Comparison of ENCODE assay signal across 9 mouse cellular contexts in genomic region chr16:45743591-45744144, GRCm38 (mm10). TPM values are rescaled to one million over a fixed set of nuclear protein-coding genes. Genes with fewer than 3 reads are reported as not detected.
DNase-seq lines count a peak whose midpoint lies in the region; ATAC-seq and TF ChIP-seq lines count a peak whose summit lies in the region.
"Had no signal": no experiment of that assay in that cellular context is flagged by ENCODE, and none has a peak within 500 bp of the region (broad histone marks: within the 10 kb centered on the region; RNA-seq: fewer than 3 reads in every experiment).

No protein-coding gene starts in this region.

- H3K27me3 ChIP-seq in limb, embryonic 13.5 days: no peaks in the 10 kb centered on the region
- H3K27me3 ChIP-seq in stomach, postnatal 0 days (ENCODE audit: control insufficient read depth, insufficient read depth, low read length): no peaks in the 10 kb centered on the region

- intact Hi-C loops in gastrocnemius, adult 2 months (cut with DNase I): no loop called here

- H3K27ac ChIP-seq in gastrocnemius, adult 2 months: peak overlapping the region; percentile 95; the same call in 1 of the 2 replicates
- H3K27ac ChIP-seq in limb, embryonic 13.5 days: peak overlapping the region; percentile 34; the same call in 1 of the 2 replicates
- no peak overlapping the region for H3K27ac ChIP-seq in stomach, postnatal 0 days (replicated peaks)

- ATAC-seq in limb, embryonic 13.5 days (ENCODE audit: low FRiP score, low read depth): no peak
- no peak for ATAC-seq in stomach, postnatal 0 days (ENCODE audit: low FRiP score, low TSS enrichment)

- TF ChIP-seq EP300 in stomach, postnatal 0 days (optimal IDR thresholded peaks at IDR 0.05): no peak

- H3K4me2 ChIP-seq in limb, embryonic 13.5 days (replicated peaks): peak overlapping the region; percentile 67
- peak overlapping the region; percentile 73; the same call in 1 of the 2 replicates for H3K4me2 ChIP-seq in stomach, postnatal 0 days (replicated peaks; ENCODE audit: low read depth)

- H3K9ac ChIP-seq in limb, embryonic 13.5 days: no peak overlapping the region
- no peak overlapping the region for H3K9ac ChIP-seq in stomach, postnatal 0 days (ENCODE audit: low read length)

- peaks cover 24% of the 10 kb centered on the region for H3K36me3 ChIP-seq in limb, embryonic 13.5 days
- 0 out of 2 replicates have a peak, but pooled peaks cover 2% of the 10 kb centered on the region for H3K36me3 ChIP-seq in stomach, postnatal 0 days (ENCODE audit: control insufficient read depth, insufficient read depth, low read length)

- H3K9me3 ChIP-seq in limb, embryonic 13.5 days: no peaks in the 10 kb centered on the region
- no peaks in the 10 kb centered on the region for H3K9me3 ChIP-seq in stomach, postnatal 0 days (ENCODE audit: control insufficient read depth, low read length)

- no peak for DNase-seq in gastrocnemius, adult 2 months
- DNase-seq in gastrocnemius, adult 18-20 months (ENCODE audit: low spot score): no peak
- peak; percentile 46 for DNase-seq in retina, postnatal 1 day
- no peak for DNase-seq in retina, embryonic 14.5 days (ENCODE audit: low spot score)
- DNase-seq in stomach, postnatal 0 days (ENCODE audit: low spot score): no peak
- no peak for DNase-seq in c-Kit-positive CD71-positive TER-119-positive erythroid progenitor cells, embryonic 14.5 days (ENCODE audit: low spot score)
- no peak for DNase-seq in testis, postnatal 10 days (ENCODE audit: low spot score)

- H3K4me1 ChIP-seq in limb, embryonic 13.5 days: peaks cover 17% of the 10 kb centered on the region
- no peaks in the 10 kb centered on the region for H3K4me1 ChIP-seq in stomach, postnatal 0 days (replicated peaks; ENCODE audit: control insufficient read depth, insufficient read depth)

- WGBS in limb, embryonic 13.5 days: 59% methylated on average over 4 of the region's 4 CpGs
- WGBS in stomach, postnatal 0 days: 65% methylated on average over 4 of the region's 4 CpGs

- H3K4me3 ChIP-seq in gastrocnemius, adult 2 months: no peak overlapping the region
- H3K4me3 ChIP-seq in limb, embryonic 13.5 days: peak overlapping the region; percentile 73; the same call in 1 of the 2 replicates
- H3K4me3 ChIP-seq in stomach, postnatal 0 days (ENCODE audit: low read depth, low read length): peak overlapping the region; percentile 84; the same call in 1 of the 2 replicates

- TF ChIP-seq CTCF in gastrocnemius, adult 2 months (IDR thresholded peaks at IDR 0.05): no peak
- no peak; the same call in 1 of the 2 replicates for TF ChIP-seq CTCF in stomach, postnatal 0 days (IDR thresholded peaks at IDR 0.05; ENCODE audit: low read depth)

RNA-seq across cellular contexts. Expression of gene Abhd10, which starts 0.9 kb away (rescaled TPM):
- 10 to 100 TPM; 11.4 to 13.6 TPM for total RNA-seq in gastrocnemius, adult 2 months (2021)
- 10 to 100 TPM; 11.3 to 13.8 TPM for total RNA-seq in gastrocnemius, adult 18-20 months (2021)
- polyA plus RNA-seq in limb, embryonic 13.5 days (2015; fragmentation: Nextera tagmentation; extraction: Ambion mirVana): 37.1 and 42.3 TPM in 2 replicates
- polyA plus RNA-seq in stomach, postnatal 0 days (2015; fragmentation: Nextera tagmentation; extraction: Ambion mirVana): 19.8 and 21.6 TPM in 2 replicates

RNA-seq across cellular contexts. Expression of gene Tagln3, which starts 19.3 kb away (rescaled TPM):
- 1 to 10 TPM in 1 of 2 experiments, under 1 TPM in 1; 0.26 to 1.2 TPM for total RNA-seq in gastrocnemius, adult 2 months (2021)
- total RNA-seq in gastrocnemius, adult 18-20 months (2021): under 1 TPM; 0.18 to 0.47 TPM
- polyA plus RNA-seq in limb, embryonic 13.5 days (2015; fragmentation: Nextera tagmentation; extraction: Ambion mirVana): 18.2 and 21.4 TPM in 2 replicates
- polyA plus RNA-seq in stomach, postnatal 0 days (2015; fragmentation: Nextera tagmentation; extraction: Ambion mirVana): 11.1 and 11.2 TPM in 2 replicates
- total RNA-seq: megakaryocyte-erythroid progenitor cell, adult 5-6 weeks had no signal

RNA-seq across cellular contexts. Expression of gene Tmprss7, which starts 50.2 kb away (rescaled TPM):
- not detected for total RNA-seq in gastrocnemius, adult 2 months (2021)
- not detected for total RNA-seq in gastrocnemius, adult 18-20 months (2021)
- polyA plus RNA-seq in limb, embryonic 13.5 days (2015; fragmentation: Nextera tagmentation; extraction: Ambion mirVana): 0.09 and 0.24 TPM in 2 replicates
- 0.13 and 0.21 TPM in 2 replicates for polyA plus RNA-seq in stomach, postnatal 0 days (2015; fragmentation: Nextera tagmentation; extraction: Ambion mirVana)
- total RNA-seq: megakaryocyte-erythroid progenitor cell, adult 5-6 weeks had no signal
